Mouse (Mus musculus) G1E (cell line): ENCODE results near the gene Rsph10b. TPM values are rescaled to one million over a fixed set of nuclear protein-coding genes. Genes with fewer than 3 reads are reported as not detected.

Experiments
- ATAC-seq: 2 replicates; pipeline ENCODE4 v1.8.0; 2016; ENCODE audit warnings: mild to moderate bottlenecking; ENCODE audit not compliant: insufficient number of reproducible peaks, poor library complexity, low FRiP score, severe bottlenecking; ENCODE audit errors: extremely low read depth
- DNase-seq: peaks from one replicate; pipeline ENCODE4 v3.0.0; 2012; ENCODE audit warnings: low spot score
- H3K27me3 ChIP-seq: 2 replicates; pipeline ENCODE4 v1.6.1; 2012; ENCODE audit warnings: mild to moderate bottlenecking, low read length, inconsistent platforms; ENCODE audit not compliant: insufficient read depth
- H3K36me3 ChIP-seq: replicated peaks from 2 replicates; pipeline ENCODE3; 2012; ENCODE audit warnings: mild to moderate bottlenecking, inconsistent platforms
- H3K4me1 ChIP-seq: 2 replicates; pipeline ENCODE4 v1.6.1; 2012; ENCODE audit warnings: low read depth, low read length, inconsistent platforms, mixed read lengths; ENCODE audit not compliant: insufficient read depth
- H3K4me3 ChIP-seq: 2 replicates; pipeline ENCODE4 v1.5.1; 2012; ENCODE audit warnings: low read depth, mild to moderate bottlenecking, inconsistent platforms, low read length, moderate library complexity, mixed read lengths
- H3K9me3 ChIP-seq: replicated peaks from 2 replicates; pipeline ENCODE4 v1.6.1; 2012; ENCODE audit warnings: inconsistent platforms
- CTCF ChIP-seq: IDR thresholded peaks from 2 replicates; pipeline ENCODE4 v1.5.1; 2012; ENCODE audit warnings: low read depth, low read length, inconsistent platforms, mixed read lengths
- GATA1 ChIP-seq: IDR thresholded peaks from 2 replicates; pipeline ENCODE4 v1.6.1; 2012; ENCODE audit warnings: borderline replicate concordance, low read length, inconsistent platforms, mixed read lengths
- GATA2 ChIP-seq: IDR thresholded peaks from 2 replicates; pipeline ENCODE4 v1.6.1; 2012; ENCODE audit warnings: low read depth, low read length, inconsistent platforms, borderline replicate concordance
- POLR2AphosphoS5 ChIP-seq: IDR thresholded peaks from 2 replicates; pipeline ENCODE4 v1.6.1; 2012; ENCODE audit warnings: low read depth, low read length, inconsistent platforms; ENCODE audit not compliant: insufficient replicate concordance
- TAL1 ChIP-seq: conservative IDR thresholded peaks from 2 replicates; pipeline ENCODE4 v1.6.1; 2012; ENCODE audit warnings: low read depth, low read length, inconsistent platforms, mixed read lengths
- polyA plus RNA-seq: library from polyadenylated mRNA; stranded (reverse); fragments of >175 nt; gene quantifications from 2 replicates; pipeline ENCODE4 v1.2.3, GENCODE M21; 2012
- total RNA-seq, 2 experiments: library from RNA; stranded (forward) in 1 of 2; stranded (reverse) in 1 of 2; fragments of 200-1000 nt in 1 of 2; fragments of >200 nt in 1 of 2; fragmentation: Nextera tagmentation in 1 of 2; gene quantifications; 2 replicates each; pipeline ENCODE4 v1.2.3; 2014 to 2017

The Rsph10b gene
- total and polyA plus RNA-seq, 3 experiments = 1.7 TPM; not detected in 2

DNA sequence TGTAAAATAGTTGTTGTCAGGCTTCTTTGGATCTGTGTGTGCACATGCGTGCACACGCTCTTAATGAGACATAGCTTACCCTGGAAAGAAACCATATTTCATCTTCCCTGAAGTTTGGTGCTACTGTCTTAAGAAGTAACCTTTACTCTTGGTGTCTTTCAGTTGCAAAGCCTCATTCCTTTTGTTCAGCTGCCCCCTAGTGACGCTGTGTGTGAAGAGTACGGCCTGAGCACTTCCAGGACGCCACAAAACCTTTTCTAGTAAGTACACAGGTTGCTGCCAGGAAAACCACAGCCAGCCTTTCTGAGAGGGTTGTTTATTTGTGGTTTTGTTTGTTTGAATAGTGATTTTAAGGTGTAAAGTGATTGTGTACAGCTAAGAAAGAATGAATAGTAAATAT lies 15.4 kb upstream of the Rsph10b start:
- Histone ChIP-seq H3K4me1 (peaks cover under 1% of the 10 kb centered on the region; the same call in 1 of the 2 replicates), H3K27me3 (no peaks in the 10 kb centered on the region), H3K4me3 (no peak overlapping the region), H3K9me3 (no peaks in the 10 kb centered on the region), H3K36me3 (peaks cover 83% of the 10 kb centered on the region)
- no peak for TF ChIP-seq CTCF
- TF ChIP-seq POLR2AphosphoS5 = no peak
- TF ChIP-seq GATA1 = no peak
- TF ChIP-seq GATA2 = no peak
- TF ChIP-seq TAL1 = no peak
- ATAC-seq (peak; percentile 49), DNase-seq (peak; percentile 15)

DNA sequence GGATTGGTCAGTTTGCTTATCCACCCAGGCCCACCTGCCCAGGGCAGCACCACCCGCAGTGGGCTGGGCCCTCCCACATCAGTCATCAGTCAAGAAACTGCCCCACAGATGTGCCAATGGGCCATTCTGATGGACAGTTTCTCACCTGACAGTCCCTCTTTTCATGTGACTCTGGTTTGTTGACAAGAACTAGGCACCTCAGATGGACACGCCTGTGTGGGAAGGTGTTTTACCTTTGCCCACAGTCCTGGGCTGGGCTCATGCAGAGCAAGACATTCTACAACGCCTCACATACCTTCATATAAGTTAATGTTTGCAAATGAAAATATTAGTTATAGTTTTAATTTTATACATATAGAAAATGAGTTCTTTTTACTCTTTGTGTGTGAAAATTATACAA lies 14.7 kb upstream of the Rsph10b start:
- H3K4me1 ChIP-seq = no peaks in the 10 kb centered on the region
- DNase-seq (no peak), ATAC-seq (no peak)
- peaks cover 85% of the 10 kb centered on the region for H3K36me3 ChIP-seq
- H3K9me3 ChIP-seq = no peaks in the 10 kb centered on the region
- no peak overlapping the region for H3K4me3 ChIP-seq
- no peaks in the 10 kb centered on the region for H3K27me3 ChIP-seq
- TF ChIP-seq TAL1 (no peak), GATA2 (no peak), POLR2AphosphoS5 (no peak), GATA1 (no peak), CTCF (no peak)

DNA sequence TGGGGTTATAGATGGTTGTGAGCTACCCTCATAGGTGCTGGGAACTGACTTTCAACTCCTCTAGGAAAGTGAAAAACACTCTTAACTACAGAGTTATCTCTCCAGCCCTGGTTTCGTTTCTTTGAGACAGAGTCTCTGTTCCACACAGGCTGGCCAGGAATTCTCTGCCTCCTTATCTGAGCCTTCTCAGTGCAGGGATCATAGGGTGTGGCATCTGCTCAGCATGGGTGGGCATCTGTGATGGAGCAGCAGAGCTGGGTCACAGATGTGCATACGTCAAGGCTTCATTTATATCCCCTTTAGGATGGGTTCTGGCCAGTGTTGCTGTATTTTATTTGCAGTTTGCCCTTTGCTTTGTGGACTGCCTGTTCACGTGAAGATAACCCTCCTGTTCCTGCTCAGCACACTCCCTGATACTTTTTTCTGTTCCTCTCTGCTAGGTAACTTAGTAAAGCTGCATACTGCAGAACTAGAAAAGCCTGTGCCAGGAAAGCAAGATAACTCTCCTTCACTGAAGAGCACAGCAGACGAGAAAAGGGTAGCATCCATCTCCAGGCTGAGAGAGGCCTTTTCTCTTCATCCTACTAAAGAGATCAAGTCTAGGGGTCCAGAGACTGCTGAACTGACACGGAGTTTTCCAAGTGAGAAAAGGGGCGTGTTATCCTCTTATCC lies 7.9 kb upstream of the Rsph10b start:
- ATAC-seq (no peak), DNase-seq (no peak)
- Histone ChIP-seq H3K27me3 (no peaks in the 10 kb centered on the region), H3K4me1 (peaks cover 4% of the 10 kb centered on the region; the same call in 1 of the 2 replicates), H3K9me3 (no peaks in the 10 kb centered on the region), H3K36me3 (peaks cover 93% of the 10 kb centered on the region), H3K4me3 (no peak overlapping the region)
- TF ChIP-seq GATA2 (no peak), GATA1 (no peak), TAL1 (no peak), CTCF (no peak), POLR2AphosphoS5 (no peak)

DNA sequence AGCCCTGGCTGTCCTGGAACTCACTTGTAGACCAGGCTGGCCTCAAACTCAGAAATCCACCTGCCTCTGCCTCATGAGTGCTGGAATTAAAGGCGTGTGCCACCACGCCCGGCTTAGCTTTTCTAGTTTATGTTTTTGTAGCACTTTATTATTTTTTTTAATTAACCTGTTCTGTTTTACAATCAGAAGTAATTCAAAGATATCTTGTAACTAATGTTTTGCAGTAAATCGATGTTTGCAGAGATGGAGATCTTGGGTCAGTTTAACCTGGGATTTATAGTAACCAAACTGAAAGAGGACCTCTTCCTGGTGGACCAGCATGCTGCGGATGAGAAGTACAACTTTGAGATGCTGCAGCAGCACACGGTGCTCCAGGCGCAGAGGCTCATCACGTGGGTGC lies 5.0 kb upstream of the Rsph10b start, which contains the start of gene Gm42421:
Gene Gm42421, plus strand, starts transcription at position 301 of the 400 bp plus-strand sequence.
- Histone ChIP-seq H3K4me1 (peaks cover 4% of the 10 kb centered on the region; the same call in 1 of the 2 replicates), H3K36me3 (peaks cover 95% of the 10 kb centered on the region), H3K9me3 (no peaks in the 10 kb centered on the region), H3K4me3 (no peak within 1 kb of the TSS), H3K27me3 (no peaks in the 10 kb centered on the region)
- TF ChIP-seq POLR2AphosphoS5 (no peak), GATA2 (no peak), CTCF (no peak), GATA1 (no peak), TAL1 (no peak)
- ATAC-seq (no peak), DNase-seq (no peak)

DNA sequence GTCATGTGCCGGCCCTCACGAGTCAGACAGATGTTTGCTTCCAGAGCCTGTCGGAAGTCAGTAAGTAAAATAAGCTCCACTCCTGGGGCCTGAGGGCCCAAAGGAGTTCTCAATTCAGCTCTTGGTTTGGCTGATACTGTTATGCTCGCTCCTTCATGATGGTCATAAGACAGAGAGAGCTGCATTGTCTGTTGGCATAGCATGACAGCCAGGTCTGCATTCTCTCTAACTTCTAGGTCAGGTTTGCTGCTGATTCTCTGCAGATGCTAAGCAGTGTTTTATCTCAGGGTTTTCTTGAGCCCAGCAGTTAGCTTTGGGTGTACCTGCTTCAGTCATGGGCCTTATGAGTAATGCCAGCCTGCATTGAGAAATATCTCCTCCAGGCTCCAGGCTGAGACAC lies 3.5 kb upstream of the Rsph10b start:
- Histone ChIP-seq H3K9me3 (no peaks in the 10 kb centered on the region), H3K27me3 (no peaks in the 10 kb centered on the region), H3K36me3 (peaks cover 86% of the 10 kb centered on the region), H3K4me3 (no peak overlapping the region), H3K4me1 (peaks cover 4% of the 10 kb centered on the region; the same call in 1 of the 2 replicates)
- DNase-seq (no peak), ATAC-seq (no peak)
- TF ChIP-seq CTCF (no peak), GATA1 (no peak), GATA2 (no peak)

DNA sequence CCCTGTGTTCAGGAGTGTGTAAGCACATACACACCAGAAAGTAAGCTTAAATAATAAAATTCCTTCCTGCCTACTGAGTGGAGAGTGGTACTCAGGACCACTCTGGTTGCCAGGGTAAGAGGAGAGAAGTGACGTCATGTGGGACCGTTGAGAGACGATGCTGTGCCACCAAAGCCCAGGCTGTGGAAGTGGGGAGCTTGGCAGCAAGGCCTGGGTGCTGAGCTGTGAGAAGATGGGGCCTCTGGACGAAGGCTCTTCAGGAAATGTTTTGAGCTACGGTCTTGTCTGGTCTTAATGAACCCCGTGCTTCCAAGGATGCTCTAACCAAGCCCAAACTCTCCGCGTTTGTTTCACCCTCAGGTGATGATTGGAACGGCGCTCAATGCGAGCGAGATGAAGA lies 2.2 kb upstream of the Rsph10b start:
- DNase-seq (no peak), ATAC-seq (no peak)
- Histone ChIP-seq H3K9me3 (no peaks in the 10 kb centered on the region), H3K4me1 (no peaks in the 10 kb centered on the region), H3K4me3 (no peak overlapping the region), H3K36me3 (peaks cover 72% of the 10 kb centered on the region), H3K27me3 (no peaks in the 10 kb centered on the region)
- TF ChIP-seq POLR2AphosphoS5 = no peak
- no peak for TF ChIP-seq GATA1
- TF ChIP-seq TAL1 = no peak
- no peak for TF ChIP-seq CTCF
- no peak for TF ChIP-seq GATA2
